Mouse (Mus musculus) stomach, postnatal 0 days (tissue): ENCODE measurements at regions not wholly inside any gene's neighbourhood (a gene's known extent, or its start where the extent isn't known, plus 50 kb on each side); places are given as distances from the start of the nearest gene placed in this dataset.
"Not testable (repeated sequence)": the region's sequence is repeated elsewhere in the genome, so short reads cannot be mapped to it uniquely, and the experiment has no call there.

Experiments used
- ATAC-seq: fragments of 200-750 bp; cut with Nextera tagmentation; 2 replicates; pipeline ENCODE4 v1.8.0; 2017; ENCODE audit not compliant: low FRiP score, low TSS enrichment
- DNase-seq: peaks from one replicate; pipeline ENCODE4 v3.0.0-alpha.2; 2016; ENCODE audit warnings: low spot score
- H3K27ac ChIP-seq: fragments of 300-500 bp; sonication (generic); replicated peaks from 2 replicates; pipeline ENCODE4 v1.5.1; 2014; ENCODE audit warnings: mild to moderate bottlenecking, control low read depth
- H3K27me3 ChIP-seq: fragments of 300-500 bp; sonication (generic); 2 replicates; pipeline ENCODE4 v1.6.1; 2014; ENCODE audit warnings: low read length; ENCODE audit not compliant: control insufficient read depth, insufficient read depth
- H3K36me3 ChIP-seq: fragments of 300-500 bp; sonication (generic); 2 replicates; pipeline ENCODE4 v1.6.1; 2014; ENCODE audit warnings: low read length, mixed read lengths; ENCODE audit not compliant: control insufficient read depth, insufficient read depth
- H3K4me1 ChIP-seq: fragments of 300-500 bp; sonication (generic); replicated peaks from 2 replicates; pipeline ENCODE4 v1.6.1; 2014; ENCODE audit warnings: antibody characterized with exemption; ENCODE audit not compliant: control insufficient read depth, insufficient read depth
- H3K4me2 ChIP-seq: fragments of 300-500 bp; sonication (generic); replicated peaks from 2 replicates; pipeline ENCODE4 v1.6.1; 2014; ENCODE audit warnings: low read depth, mild to moderate bottlenecking, control low read depth, moderate library complexity
- H3K4me3 ChIP-seq: fragments of 300-500 bp; sonication (generic); 2 replicates; pipeline ENCODE4 v1.5.1; 2014; ENCODE audit warnings: low read depth, low read length, control low read depth
- H3K9ac ChIP-seq: fragments of 300-500 bp; sonication (generic); 2 replicates; pipeline ENCODE4 v1.6.1; 2014; ENCODE audit warnings: mild to moderate bottlenecking, low read length, control low read depth, mixed read lengths
- H3K9me3 ChIP-seq: fragments of 300-500 bp; sonication (generic); 2 replicates; pipeline ENCODE4 v1.6.1; 2016; ENCODE audit warnings: low read length; ENCODE audit not compliant: control insufficient read depth
- CTCF ChIP-seq: IDR thresholded peaks from 2 replicates; pipeline ENCODE4 v1.5.1; 2016; ENCODE audit warnings: antibody characterized with exemption, low read depth, mild to moderate bottlenecking, moderate library complexity
- EP300 ChIP-seq: optimal IDR thresholded peaks from 2 replicates; pipeline ENCODE3; 2016; ENCODE audit warnings: antibody characterized with exemption
- WGBS: fragments of 180-500 bp; shearing (Covaris S2); extraction: QIAGEN DNeasy Blood & Tissue Kit; methylation state at CpG from one replicate; pipeline ENCODE4 v1.1.7; 2014; 5-methylcytosine and 5-hydroxymethylcytosine counted together

GRCm38 (mm10) chr12:54527577-54527976 lies 128.8 kb downstream of the Sptssa start:
- Histone ChIP-seq H3K27me3 (no peaks in the 10 kb centered on the region), H3K27ac (no peak overlapping the region), H3K4me2 (no peak overlapping the region), H3K9ac (no peak overlapping the region), H3K9me3 (no peaks in the 10 kb centered on the region), H3K4me1 (no peaks in the 10 kb centered on the region), H3K4me3 (no peak overlapping the region), H3K36me3 (no peaks in the 10 kb centered on the region)
- ATAC-seq (no peak), DNase-seq (no peak)
- 45% methylated on average over 2 of the region's 2 CpGs for WGBS
- TF ChIP-seq EP300 = no peak
- no peak for TF ChIP-seq CTCF

- 53% methylated on average over 4 of the region's 4 CpGs for WGBS
These were observed 136.0 kb downstream of the Sptssa start for GRCm38 (mm10) chr12:54520406-54520805.

GRCm38 (mm10) chr12:54519370-54519769 lies 137.0 kb downstream of the Sptssa start:
- no peaks in the 10 kb centered on the region for H3K36me3 ChIP-seq
- TF ChIP-seq CTCF (no peak), EP300 (no peak)
- no peaks in the 10 kb centered on the region for H3K9me3 ChIP-seq
- no peaks in the 10 kb centered on the region for H3K27me3 ChIP-seq
- DNase-seq (no peak), ATAC-seq (no peak)
- no peak overlapping the region for H3K4me2 ChIP-seq
- H3K27ac ChIP-seq = no peak overlapping the region
- no peak overlapping the region for H3K4me3 ChIP-seq
- no peaks in the 10 kb centered on the region for H3K4me1 ChIP-seq
- H3K9ac ChIP-seq = no peak overlapping the region
- WGBS = 69% methylated on average over 3 of the region's 3 CpGs

More at GRCm38 (mm10) chr12:54520406-54520805, 136.0 kb downstream of the Sptssa start:
- Histone ChIP-seq H3K4me1 (no peaks in the 10 kb centered on the region), H3K4me2 (no peak overlapping the region), H3K9me3 (no peaks in the 10 kb centered on the region), H3K27me3 (no peaks in the 10 kb centered on the region), H3K4me3 (no peak overlapping the region), H3K27ac (no peak overlapping the region), H3K36me3 (no peaks in the 10 kb centered on the region), H3K9ac (no peak overlapping the region)
- TF ChIP-seq CTCF (no peak), EP300 (no peak)
- DNase-seq (no peak), ATAC-seq (no peak)

GRCm38 (mm10) chr12:54517265-54517664 lies 139.1 kb downstream of the Sptssa start:
- Histone ChIP-seq H3K27ac (no peak overlapping the region), H3K27me3 (no peaks in the 10 kb centered on the region), H3K4me3 (no peak overlapping the region), H3K4me1 (no peaks in the 10 kb centered on the region), H3K9me3 (no peaks in the 10 kb centered on the region), H3K4me2 (no peak overlapping the region), H3K36me3 (no peaks in the 10 kb centered on the region), H3K9ac (no peak overlapping the region)
- TF ChIP-seq CTCF = no peak
- TF ChIP-seq EP300 = no peak
- WGBS = 32% methylated on average over 3 of the region's 3 CpGs
- DNase-seq (no peak), ATAC-seq (no peak)

- DNase-seq (no peak), ATAC-seq (no peak)
- Histone ChIP-seq H3K9ac (no peak overlapping the region), H3K4me2 (no peak overlapping the region), H3K9me3 (no peaks in the 10 kb centered on the region), H3K36me3 (no peaks in the 10 kb centered on the region), H3K27ac (peak overlapping the region; percentile 30; the same call in 1 of the 2 replicates), H3K27me3 (no peaks in the 10 kb centered on the region), H3K4me3 (no peak overlapping the region), H3K4me1 (no peaks in the 10 kb centered on the region)
- TF ChIP-seq EP300 (no peak), CTCF (no peak)
- WGBS = 36% methylated on average over 3 of the region's 3 CpGs
These were observed 139.9 kb downstream of the Sptssa start for GRCm38 (mm10) chr12:54516463-54516862.

GRCm38 (mm10) chr12:54516039-54516438 lies 140.3 kb downstream of the Sptssa start:
- not testable (repeated sequence) for H3K36me3 ChIP-seq, H3K4me3 ChIP-seq, H3K27me3 ChIP-seq, H3K4me1 ChIP-seq, ATAC-seq, H3K4me2 ChIP-seq, DNase-seq, H3K9me3 ChIP-seq, H3K9ac ChIP-seq
- peak; percentile 24 for TF ChIP-seq EP300
- WGBS = 56% methylated on average over 4 of the region's 4 CpGs
- peak overlapping the region; percentile 75 for H3K27ac ChIP-seq
